Mouse (Mus musculus) olfactory bulb, adult 2 months (tissue): ENCODE results near the gene Gtf3a.
A peak's percentile ranks its signal among the peaks of the same experiment; 100 is the strongest.

ENCODE experiments used
- CTCF ChIP-seq: fragments of 200-500 bp; IDR thresholded peaks from 2 replicates; pipeline ENCODE4 v1.5.1; 2012; ENCODE audit warnings: low read depth, mild to moderate bottlenecking, low read length, moderate library complexity; ENCODE audit not compliant: insufficient read depth
- POLR2A ChIP-seq: fragments of 200-500 bp; IDR thresholded peaks from 2 replicates; pipeline ENCODE4 v1.6.1; 2012; ENCODE audit warnings: mild to moderate bottlenecking, low read depth, low read length, moderate library complexity; ENCODE audit not compliant: insufficient read depth

DNA sequence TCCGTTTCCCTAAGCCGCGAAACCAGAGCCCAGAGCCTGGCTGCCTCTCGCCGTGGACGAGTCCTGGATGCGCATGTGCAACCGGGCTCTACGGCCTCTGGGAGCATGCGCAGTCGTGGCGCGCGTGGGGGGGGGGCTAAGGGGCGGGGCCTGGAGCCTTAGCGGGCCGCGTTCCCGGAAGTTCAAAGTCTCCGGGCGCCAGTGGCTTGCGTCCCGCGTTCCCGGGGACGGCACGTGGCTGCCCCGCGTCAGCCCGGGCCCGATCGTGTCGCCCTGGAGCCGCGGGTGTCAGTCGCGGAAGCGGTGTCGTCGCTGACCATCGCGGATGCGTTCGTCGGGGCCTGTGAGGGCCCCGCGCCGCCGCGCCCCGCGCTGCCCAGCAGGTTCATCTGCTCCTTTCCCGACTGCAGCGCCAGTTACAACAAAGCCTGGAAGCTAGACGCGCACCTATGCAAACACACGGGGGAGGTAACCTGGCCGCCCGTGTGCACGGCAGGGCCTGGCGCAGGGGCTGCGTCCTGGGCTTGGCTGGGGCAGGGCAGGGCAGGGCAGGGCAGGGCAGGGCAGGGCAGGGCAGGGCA, at the start of gene Gtf3a:
- TF ChIP-seq CTCF (no peak), POLR2A (peak; percentile 96)
